Mouse (Mus musculus) effector memory CD4-positive, alpha-beta T cell, adult 7 months (primary cell): ENCODE results near the gene Dpp3. TPM values are rescaled to one million over a fixed set of nuclear protein-coding genes. Genes with fewer than 3 reads are reported as not detected.

ENCODE experiments used
- polyA plus RNA-seq: library from polyadenylated mRNA; unstranded; fragments of 100-300 nt; shearing (Covaris generic); gene quantifications from one replicate; pipeline ENCODE4 v1.2.1, GENCODE M21; 2017

Gene Dpp3
- 57.2 TPM for polyA plus RNA-seq

DNA sequence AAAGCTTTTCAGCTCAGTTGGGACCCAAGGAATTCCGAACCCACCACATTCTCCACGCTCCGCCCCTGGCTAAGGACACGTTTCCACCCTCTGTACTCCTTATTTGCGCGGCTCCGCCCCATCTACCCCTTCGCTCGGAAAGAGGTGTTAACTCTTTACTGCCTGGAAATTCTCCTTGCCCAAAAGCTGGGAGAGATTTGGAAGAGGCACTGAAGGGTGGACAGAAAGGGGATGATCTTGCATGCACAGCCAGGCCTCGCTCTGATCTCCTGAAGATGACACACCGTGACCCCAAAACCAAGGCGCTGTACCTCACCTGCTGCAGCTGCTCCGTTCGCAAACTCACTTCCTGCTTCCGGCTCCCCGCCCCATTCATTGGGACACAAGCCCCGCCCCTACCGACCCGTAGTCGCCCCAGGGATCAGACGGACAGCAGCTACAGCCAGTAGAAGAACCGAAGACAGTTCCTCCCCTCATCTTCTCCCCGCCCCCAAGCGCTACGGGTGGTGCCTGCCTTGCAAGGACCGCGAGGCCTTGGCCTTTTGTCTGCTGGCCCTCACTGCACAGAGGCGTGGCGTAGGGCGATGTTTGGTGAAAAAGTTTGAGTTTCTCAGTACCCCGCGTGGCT lies at the start of gene Dpp3:
TSS of gene Dpp3 (minus strand) at position 384 of the 628 bp plus-strand sequence.

DNA sequence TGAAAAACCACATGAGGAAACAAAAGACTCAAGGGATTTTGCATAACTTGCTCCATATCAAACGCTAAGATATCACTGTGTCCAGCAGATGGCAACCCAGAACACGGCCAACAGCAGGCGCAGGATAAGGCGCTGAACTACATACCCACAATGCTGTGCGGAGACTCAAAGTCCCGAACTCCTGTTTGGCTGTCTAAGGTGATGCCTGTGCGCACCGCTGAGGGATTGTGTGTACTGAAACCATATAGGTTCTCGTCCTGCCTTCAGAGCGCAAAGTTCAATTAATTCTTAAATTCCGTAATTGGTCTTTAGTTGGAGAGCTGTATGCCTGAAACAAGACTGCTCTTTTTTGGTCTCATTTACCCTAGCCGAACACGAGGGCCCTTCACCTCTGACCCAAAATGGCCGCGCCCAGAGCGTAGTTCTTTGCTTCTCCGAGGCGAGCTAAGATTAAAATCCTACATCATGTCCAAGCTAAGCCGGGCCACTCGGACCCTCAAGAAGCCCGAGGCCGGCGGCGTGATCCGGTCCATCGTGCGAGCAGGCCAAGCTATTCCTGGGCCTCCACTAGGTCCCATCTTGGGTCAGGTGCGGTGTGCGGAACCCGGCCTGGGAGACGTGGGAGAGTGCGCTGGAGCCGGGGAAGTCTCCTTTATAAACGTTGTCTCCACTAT lies 34.0 kb upstream of the Dpp3 start, which contains the start of gene Mrpl11:
TSS of gene Mrpl11 (plus strand) at position 220 of the 674 bp plus-strand sequence.

DNA sequence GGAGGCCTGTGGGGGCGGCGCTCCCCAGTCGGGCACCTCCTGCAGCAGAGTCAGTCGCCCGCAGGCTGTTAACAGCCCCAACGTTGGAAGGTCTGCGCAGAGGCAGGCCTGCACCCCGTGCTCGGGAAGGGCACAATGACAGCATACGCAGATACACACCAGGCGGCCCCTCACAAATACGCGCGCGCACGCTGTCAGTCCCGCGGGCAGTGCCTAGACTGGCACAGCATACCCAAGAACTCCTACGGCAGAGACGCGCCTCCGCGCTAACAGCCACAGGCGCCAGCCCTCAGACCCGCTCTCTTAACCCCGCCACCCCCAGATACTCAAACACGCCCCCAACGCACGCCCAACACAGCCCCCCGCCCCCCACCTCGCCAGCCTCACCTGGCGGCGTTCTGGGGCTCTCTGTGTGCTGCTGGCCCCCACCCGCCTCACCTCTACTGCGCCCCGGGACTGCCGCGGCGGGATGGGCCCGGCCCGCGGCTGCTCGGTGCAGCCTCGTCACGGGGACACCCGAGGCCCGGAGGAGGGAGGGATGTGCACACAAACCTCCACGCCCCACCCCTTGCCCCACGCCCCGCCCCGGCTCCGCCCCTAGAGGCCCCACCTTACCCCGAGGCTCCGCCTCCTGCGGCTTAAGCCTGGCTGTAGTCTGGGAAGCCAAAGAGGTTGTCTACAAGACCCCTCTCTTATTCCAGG lies 14.6 kb upstream of the Dpp3 start, which contains the start of gene Peli3:
TSS of gene Peli3 (minus strand) at position 577 of the 702 bp plus-strand sequence.

DNA sequence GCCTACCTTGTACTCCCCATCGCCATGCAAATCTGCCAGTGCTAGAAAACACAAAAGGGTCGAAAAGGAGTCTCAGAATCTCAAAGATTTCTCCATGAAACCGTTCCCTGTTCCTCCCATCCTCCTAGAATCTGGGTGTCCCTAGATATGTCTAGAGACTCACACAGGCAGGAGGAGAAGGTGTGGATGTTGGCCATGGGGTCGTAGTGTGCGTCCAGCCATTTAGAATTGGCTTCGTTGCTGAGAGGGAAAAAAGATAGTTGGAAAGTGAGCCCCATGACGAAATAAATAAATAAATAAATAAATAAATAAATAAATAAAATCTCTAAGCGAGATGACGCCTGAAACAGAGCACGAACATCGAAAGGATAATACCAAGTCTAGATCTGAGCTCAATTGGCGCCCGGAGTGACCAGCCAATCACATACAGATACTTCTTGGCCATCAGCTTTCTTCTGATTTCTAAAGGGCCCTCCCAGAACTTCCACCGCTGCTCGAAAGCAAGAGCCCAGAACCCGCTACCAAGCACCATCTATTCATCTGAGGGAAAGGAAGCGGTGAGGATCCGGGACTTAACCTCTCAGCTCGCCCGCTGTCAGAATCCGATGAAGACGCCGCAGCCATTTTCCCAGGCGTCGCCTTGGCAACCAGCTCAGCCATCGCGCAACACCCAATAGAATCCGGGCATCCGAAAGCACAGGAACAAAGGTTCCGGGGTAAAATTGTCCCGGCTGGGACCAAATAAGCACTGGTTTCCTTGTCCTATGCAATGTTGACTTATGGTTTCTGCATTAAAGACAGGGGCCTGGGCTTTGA lies 21.9 kb downstream of the Dpp3 start, which contains the start of gene Bbs1:
TSS of gene Bbs1 (minus strand) at position 650 of the 816 bp plus-strand sequence.

DNA sequence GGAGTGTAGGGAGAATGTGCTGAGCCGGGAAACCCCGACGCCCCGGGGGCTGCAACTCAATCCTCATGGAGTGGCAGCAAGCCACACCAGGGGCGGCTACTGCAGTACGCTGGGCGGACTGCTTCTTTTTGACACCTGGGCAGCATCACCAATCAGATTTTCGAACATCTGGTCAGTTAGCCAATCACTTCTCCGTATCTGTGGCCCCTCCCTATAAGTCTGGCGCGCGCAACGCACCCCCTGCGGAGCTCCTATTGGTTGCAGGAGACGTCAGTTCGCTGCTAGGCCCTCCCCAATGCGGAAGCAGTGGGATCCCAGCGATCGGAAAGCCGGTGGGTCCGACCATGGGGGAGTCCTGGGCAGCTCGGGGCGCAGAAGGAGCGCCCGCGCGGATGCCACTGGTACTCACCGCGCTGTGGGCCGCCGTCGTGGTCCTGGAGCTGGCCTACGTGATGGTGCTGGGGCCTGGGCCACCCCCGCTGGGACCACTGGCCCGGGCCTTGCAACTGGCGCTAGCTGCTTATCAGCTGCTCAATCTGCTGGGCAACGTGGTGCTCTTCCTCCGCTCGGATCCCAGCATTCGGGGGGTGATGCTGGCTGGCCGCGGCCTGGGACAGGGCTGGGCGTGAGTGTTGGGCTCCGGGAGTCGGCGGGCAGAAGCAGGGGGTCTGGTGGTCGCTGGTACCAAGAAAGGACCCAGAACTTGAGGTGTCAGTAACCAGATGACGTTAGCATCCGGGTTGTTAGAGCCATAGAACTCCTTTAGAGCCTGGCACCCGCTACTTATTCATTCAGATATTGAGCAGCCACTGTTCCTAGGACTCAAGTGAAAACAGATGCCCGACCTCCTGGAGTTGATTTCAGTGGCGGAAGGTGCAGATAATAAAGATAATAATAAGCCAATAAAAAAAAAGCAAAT lies 49.4 kb downstream of the Dpp3 start, which contains the start of gene Zdhhc24:
TSS of gene Zdhhc24 (plus strand) at position 264 of the 919 bp plus-strand sequence.

DNA sequence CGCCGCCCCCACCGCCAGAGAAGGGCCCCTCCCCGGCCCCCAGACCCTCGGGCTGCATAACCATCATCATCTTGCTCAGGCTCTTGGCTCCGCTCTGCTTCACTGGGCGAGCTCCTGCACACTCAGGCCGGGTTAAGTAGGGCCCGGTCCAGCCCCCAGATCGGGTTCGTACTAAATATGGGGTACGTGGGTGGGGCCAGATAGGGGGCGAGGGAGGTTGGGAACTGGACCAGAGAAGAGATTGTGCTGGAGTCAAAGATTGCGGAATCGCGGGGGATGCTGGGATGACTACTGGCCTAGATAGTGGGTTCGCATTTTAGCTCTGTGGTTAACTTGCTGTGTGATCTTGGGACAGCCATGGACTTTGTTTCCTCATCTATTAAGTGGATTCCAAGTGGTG lies 50.3 kb downstream of the Dpp3 start, which contains the start of gene Actn3:
TSS of gene Actn3 (minus strand) at position 125 of the 400 bp plus-strand sequence.

Other genes with a start within 250 kb of the Dpp3 start
- 0.23 TPM for gene Gm960, start 229.6 kb downstream of the Dpp3 start, polyA plus RNA-seq
- gene Sptbn2, start 217.1 kb downstream of the Dpp3 start, polyA plus RNA-seq, result 0.72 TPM
- gene Rbm4b, start 171.8 kb downstream of the Dpp3 start, polyA plus RNA-seq, result 77.1 TPM
- 44.2 TPM for gene Rbm4, start 134.4 kb downstream of the Dpp3 start, polyA plus RNA-seq
- 28.2 TPM for gene Gm21992, start 116.7 kb downstream of the Dpp3 start, polyA plus RNA-seq
- 76.3 TPM for gene Rbm14, start 116.7 kb downstream of the Dpp3 start, polyA plus RNA-seq
- 28.8 TPM for gene Ccs, start 89.0 kb downstream of the Dpp3 start, polyA plus RNA-seq
- gene Ccdc87, start 88.9 kb downstream of the Dpp3 start, polyA plus RNA-seq, result not detected
- gene Ctsf, start 73.2 kb downstream of the Dpp3 start, polyA plus RNA-seq, result 2.1 TPM
- gene Actn3, start 50.4 kb downstream of the Dpp3 start, polyA plus RNA-seq, result not detected
- gene Zdhhc24, start 49.6 kb downstream of the Dpp3 start, polyA plus RNA-seq, result 4.4 TPM
- 0.41 TPM for gene Bbs1, start 21.7 kb downstream of the Dpp3 start, polyA plus RNA-seq
- gene Peli3, start 14.8 kb upstream of the Dpp3 start, polyA plus RNA-seq, result not detected
- 37.5 TPM for gene Mrpl11, start 33.9 kb upstream of the Dpp3 start, polyA plus RNA-seq
- not detected for gene Npas4, start 62.0 kb upstream of the Dpp3 start, polyA plus RNA-seq
- 3.6 TPM for gene Slc29a2, start 95.6 kb upstream of the Dpp3 start, polyA plus RNA-seq
- 1.8 TPM for gene B4gat1, start 110.5 kb upstream of the Dpp3 start, polyA plus RNA-seq
- 0.62 TPM for gene AC124502.3, start 110.6 kb upstream of the Dpp3 start, polyA plus RNA-seq
- gene Brms1, start 113.1 kb upstream of the Dpp3 start, polyA plus RNA-seq, result 102 TPM
- 0.72 TPM for gene Rin1, start 122.2 kb upstream of the Dpp3 start, polyA plus RNA-seq
- not detected for gene Cd248, start 139.8 kb upstream of the Dpp3 start, polyA plus RNA-seq
- 0.88 TPM for gene Tmem151a, start 157.2 kb upstream of the Dpp3 start, polyA plus RNA-seq
- gene Yif1a, start 160.3 kb upstream of the Dpp3 start, polyA plus RNA-seq, result 30.1 TPM
- gene Cnih2, start 170.2 kb upstream of the Dpp3 start, polyA plus RNA-seq, result 0.76 TPM
- 149 TPM for gene Rab1b, start 178.8 kb upstream of the Dpp3 start, polyA plus RNA-seq
- gene Klc2, start 190.3 kb upstream of the Dpp3 start, polyA plus RNA-seq, result 4.3 TPM